Mouse (Mus musculus): ENCODE results near the gene Fcgbp. TPM values are rescaled to one million over a fixed set of nuclear protein-coding genes. Genes with fewer than 3 reads are reported as not detected.
"Not testable (repeated sequence)": the region's sequence is repeated elsewhere in the genome, so short reads cannot be mapped to it uniquely, and the experiment has no call there.

The Fcgbp gene
- polyA plus RNA-seq, 1 experiment = 0.04 TPM

DNA sequence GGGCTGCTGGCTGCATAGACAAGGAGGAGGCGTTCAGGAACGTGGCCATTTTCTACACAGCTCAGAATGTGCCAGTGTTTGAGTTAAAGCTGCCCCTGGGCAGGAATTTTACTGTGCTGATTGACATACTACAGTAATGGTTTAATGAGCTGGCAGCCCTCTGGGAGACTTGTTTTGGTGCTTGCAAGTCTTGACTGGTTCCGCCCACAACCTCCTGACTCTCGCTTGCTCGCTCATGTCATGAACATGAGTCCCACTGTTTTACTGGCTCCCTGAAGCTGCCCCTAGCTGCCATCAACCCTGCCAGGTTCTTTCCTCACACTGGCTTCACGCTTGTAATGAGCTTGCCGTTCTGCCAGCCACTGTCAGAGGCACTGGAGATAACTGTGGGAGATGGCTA lies 13.2 kb downstream of the Fcgbp start:
- TF ChIP-seq FLI1 (IDR thresholded peaks at IDR 0.05; ENCODE audit: low read length) (no peak), GATA1 (IDR thresholded peaks at IDR 0.05; ENCODE audit: borderline replicate concordance, low read length) (no peak)
- H3K4me3 ChIP-seq (replicated peaks) = no peak overlapping the region
- no peaks in the 10 kb centered on the region for H3K36me3 ChIP-seq (replicated peaks; ENCODE audit: low read length)
- H3K27me3 ChIP-seq (replicated peaks) = peaks cover 4% of the 10 kb centered on the region
- no peaks in the 10 kb centered on the region for H3K4me1 ChIP-seq
- H3K9me3 ChIP-seq = peaks cover 30% of the 10 kb centered on the region

DNA sequence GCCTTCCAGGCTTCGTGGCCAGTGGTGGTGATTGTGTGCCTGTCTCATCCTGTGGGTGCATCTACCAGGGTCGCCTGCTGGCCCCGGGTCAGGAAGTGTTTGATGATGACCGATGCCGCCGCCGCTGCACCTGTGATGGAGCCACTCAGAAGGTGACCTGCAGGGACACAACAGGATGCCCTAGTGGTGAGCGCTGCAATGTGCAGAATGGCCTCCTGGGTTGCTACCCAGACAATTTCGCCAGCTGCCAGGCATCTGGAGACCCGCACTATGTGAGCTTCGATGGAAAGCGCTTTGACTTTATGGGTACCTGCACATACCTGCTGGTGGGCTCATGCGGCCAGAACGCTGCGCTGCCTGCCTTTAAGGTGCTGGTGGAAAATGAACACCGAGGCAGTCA lies 15.2 kb downstream of the Fcgbp start:
- H3K9me3 ChIP-seq = peaks cover 30% of the 10 kb centered on the region
- no peaks in the 10 kb centered on the region for H3K4me1 ChIP-seq
- TF ChIP-seq FLI1 (IDR thresholded peaks at IDR 0.05; ENCODE audit: low read length) (no peak), GATA1 (IDR thresholded peaks at IDR 0.05; ENCODE audit: borderline replicate concordance, low read length) (no peak)
- no peaks in the 10 kb centered on the region for H3K36me3 ChIP-seq (replicated peaks; ENCODE audit: low read length)
- no peak overlapping the region for H3K4me3 ChIP-seq (replicated peaks)
- H3K27me3 ChIP-seq (replicated peaks) = peaks cover 7% of the 10 kb centered on the region

DNA sequence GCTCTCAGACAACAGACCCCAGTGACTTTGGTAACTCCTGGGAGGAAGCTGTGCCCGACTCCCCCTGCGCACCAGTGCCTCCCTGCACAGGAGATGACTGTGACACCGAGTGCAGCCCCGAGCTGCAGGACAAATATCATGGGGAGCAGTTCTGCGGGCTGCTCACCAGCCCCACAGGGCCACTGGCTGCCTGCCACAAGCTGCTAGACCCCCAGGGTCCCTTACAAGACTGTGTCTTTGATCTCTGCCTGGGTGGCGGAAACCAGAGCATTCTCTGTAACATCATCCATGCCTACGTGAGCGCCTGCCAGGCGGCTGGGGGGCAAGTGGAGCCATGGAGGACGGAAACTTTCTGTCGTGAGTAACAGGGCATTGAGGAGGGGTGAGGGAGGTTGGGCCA lies 22.5 kb downstream of the Fcgbp start:
- Histone ChIP-seq H3K4me3 (replicated peaks) (no peak overlapping the region), H3K4me1 (no peaks in the 10 kb centered on the region), H3K27me3 (replicated peaks) (peaks cover 5% of the 10 kb centered on the region), H3K9me3 (peaks cover 6% of the 10 kb centered on the region), H3K36me3 (replicated peaks; ENCODE audit: low read length) (no peaks in the 10 kb centered on the region)
- TF ChIP-seq FLI1 (IDR thresholded peaks at IDR 0.05; ENCODE audit: low read length) = no peak
- no peak for TF ChIP-seq GATA1 (IDR thresholded peaks at IDR 0.05; ENCODE audit: borderline replicate concordance, low read length)

DNA sequence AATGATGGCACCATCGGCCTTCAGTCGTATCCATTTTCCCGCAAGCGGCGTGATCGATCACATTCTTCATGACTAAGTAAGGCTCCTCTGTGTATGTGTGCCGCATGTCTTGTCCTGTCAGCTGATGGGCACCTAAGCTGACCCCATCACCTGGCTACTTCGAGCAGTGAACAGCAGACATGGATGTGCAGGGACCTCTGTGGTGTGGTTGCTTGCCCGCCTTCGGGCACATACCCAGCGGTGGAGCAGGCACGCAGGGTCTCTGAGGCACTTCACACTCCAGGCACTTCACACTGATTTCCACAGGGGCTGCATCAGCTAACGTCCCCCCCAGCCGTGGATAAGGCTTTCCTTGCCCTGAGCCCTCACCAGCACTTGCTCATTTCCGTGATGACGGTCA lies 28.1 kb downstream of the Fcgbp start:
- peaks cover 24% of the 10 kb centered on the region for H3K9me3 ChIP-seq
- no peaks in the 10 kb centered on the region for H3K4me1 ChIP-seq
- peaks cover 14% of the 10 kb centered on the region for H3K27me3 ChIP-seq (replicated peaks)
- no peaks in the 10 kb centered on the region for H3K36me3 ChIP-seq (replicated peaks; ENCODE audit: low read length)
- TF ChIP-seq GATA1 (IDR thresholded peaks at IDR 0.05; ENCODE audit: borderline replicate concordance, low read length) (no peak), FLI1 (IDR thresholded peaks at IDR 0.05; ENCODE audit: low read length) (no peak)
- peak overlapping the region; percentile 9 for H3K4me3 ChIP-seq (replicated peaks)

DNA sequence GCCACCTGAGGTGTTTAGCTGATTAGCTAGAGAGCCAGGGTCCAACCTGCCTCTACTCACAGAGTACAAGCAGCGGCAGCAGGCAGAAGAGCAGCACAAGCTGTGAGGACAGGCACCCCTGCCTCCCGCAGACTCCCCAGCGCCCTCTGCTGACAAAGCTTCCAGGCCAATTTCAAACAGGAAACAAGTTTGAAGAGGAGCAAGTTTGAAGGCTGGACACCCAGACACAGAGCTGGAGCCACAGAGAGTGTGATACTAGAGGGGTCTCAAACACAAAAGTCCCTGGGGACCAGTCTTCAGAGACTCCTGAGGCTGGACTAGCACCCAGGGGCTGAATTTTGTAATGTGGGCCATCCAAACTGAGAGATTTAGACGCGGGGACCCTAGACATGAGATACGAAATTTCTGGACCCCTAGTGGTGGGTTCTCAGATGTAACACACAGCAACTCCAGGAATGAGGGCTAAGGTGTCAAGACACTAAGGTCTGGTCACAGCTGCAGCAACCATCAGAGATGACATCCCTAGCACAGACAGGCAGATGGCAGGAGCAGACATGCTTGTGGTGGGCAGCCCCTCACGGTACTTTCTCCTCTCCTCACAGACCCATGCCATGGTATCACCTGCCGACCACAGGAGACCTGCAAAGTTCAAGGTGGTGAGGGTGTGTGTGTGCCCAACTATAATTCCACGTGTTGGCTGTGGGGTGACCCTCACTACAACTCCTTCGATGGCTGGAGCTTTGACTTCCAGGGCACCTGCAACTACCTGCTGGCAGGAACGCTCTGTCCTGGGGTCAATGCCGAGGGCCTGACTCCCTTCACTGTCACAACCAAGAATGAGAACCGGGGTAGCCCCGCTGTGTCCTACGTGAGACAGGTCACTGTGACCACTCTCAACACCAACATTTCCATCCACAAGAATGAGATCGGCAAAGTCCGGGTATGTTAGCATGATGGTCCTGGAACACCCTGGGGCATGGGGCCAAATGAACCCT lies 29.9 kb downstream of the Fcgbp start:
- Histone ChIP-seq H3K9me3 (peaks cover 22% of the 10 kb centered on the region), H3K4me1 (peaks cover 5% of the 10 kb centered on the region), H3K27me3 (replicated peaks) (peaks cover 23% of the 10 kb centered on the region), H3K36me3 (replicated peaks; ENCODE audit: low read length) (no peaks in the 10 kb centered on the region), H3K4me3 (replicated peaks) (no peak overlapping the region)
- TF ChIP-seq GATA1 (IDR thresholded peaks at IDR 0.05; ENCODE audit: borderline replicate concordance, low read length) (no peak), FLI1 (IDR thresholded peaks at IDR 0.05; ENCODE audit: low read length) (no peak)

DNA sequence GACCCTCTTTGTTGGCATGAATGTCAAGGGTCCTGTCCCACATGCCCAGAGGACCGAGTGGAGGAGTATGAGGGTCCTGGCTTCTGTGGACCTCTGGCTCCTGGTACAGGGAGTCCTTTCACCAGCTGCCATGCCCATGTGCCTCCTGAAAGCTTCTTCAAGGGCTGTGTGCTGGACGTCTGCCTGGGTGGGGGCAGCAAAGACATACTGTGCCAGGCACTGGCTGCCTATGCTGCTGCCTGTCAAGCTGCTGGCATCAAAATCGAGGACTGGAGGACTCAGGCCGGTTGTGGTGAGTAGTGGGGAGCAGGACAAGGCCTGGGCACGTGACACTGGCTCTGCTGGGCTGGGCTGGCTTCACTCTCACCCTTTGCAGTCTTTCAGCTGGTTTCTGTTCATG lies 31.9 kb downstream of the Fcgbp start:
- H3K4me3 ChIP-seq (replicated peaks); H3K36me3 ChIP-seq (replicated peaks; ENCODE audit: low read length); H3K4me1 ChIP-seq: not testable (repeated sequence)
- Histone ChIP-seq H3K27me3 (replicated peaks) (peaks cover 24% of the 10 kb centered on the region), H3K9me3 (peaks cover 20% of the 10 kb centered on the region)

DNA sequence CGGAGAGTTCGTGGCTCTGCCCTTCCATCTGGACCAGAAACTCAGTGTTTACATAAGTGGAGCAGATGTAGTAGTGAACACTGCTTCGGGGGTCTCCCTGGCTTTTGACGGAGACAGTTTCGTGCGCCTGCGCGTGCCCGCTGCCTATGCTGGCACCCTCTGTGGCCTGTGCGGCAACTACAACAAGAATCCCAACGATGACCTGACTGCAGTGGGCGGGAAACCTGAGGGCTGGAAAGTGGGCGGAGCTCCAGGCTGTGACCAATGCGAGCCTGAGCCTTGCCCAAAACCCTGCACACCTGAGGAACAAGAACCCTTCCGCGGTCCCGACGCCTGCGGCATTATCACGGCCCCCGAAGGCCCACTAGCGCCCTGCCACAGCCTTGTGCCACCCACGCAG lies 33.6 kb downstream of the Fcgbp start:
- TF ChIP-seq FLI1 (IDR thresholded peaks at IDR 0.05; ENCODE audit: low read length) = no peak
- no peak for TF ChIP-seq GATA1 (IDR thresholded peaks at IDR 0.05; ENCODE audit: borderline replicate concordance, low read length)
- H3K4me3 ChIP-seq (replicated peaks) = peak overlapping the region; percentile 50
- H3K36me3 ChIP-seq (replicated peaks; ENCODE audit: low read length) = no peaks in the 10 kb centered on the region
- H3K4me1 ChIP-seq = peaks cover 5% of the 10 kb centered on the region
- peaks cover 7% of the 10 kb centered on the region for H3K9me3 ChIP-seq
- H3K27me3 ChIP-seq (replicated peaks) = peaks cover 23% of the 10 kb centered on the region

DNA sequence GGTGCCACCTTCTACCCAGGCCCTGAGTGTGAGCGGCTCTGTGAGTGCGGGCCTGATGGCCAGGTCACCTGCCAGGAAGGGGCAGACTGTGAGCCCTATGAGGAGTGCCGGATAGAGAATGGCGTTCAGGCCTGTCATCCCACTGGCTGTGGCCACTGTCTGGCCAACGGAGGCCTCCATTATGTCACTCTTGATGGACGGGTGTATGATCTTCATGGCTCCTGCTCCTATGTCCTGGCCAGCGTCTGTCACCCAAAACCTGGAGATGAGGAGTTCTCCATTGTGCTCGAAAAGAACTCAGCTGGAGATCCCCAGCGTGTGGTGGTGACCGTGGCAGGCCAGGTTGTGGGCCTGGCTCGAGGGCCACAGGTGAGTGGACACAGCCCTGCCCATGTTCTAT lies 35.2 kb downstream of the Fcgbp start:
- no peak for TF ChIP-seq GATA1 (IDR thresholded peaks at IDR 0.05; ENCODE audit: borderline replicate concordance, low read length)
- TF ChIP-seq FLI1 (IDR thresholded peaks at IDR 0.05; ENCODE audit: low read length) = no peak
- Histone ChIP-seq H3K4me3 (replicated peaks) (no peak overlapping the region), H3K36me3 (replicated peaks; ENCODE audit: low read length) (no peaks in the 10 kb centered on the region), H3K9me3 (no peaks in the 10 kb centered on the region), H3K27me3 (replicated peaks) (peaks cover 23% of the 10 kb centered on the region), H3K4me1 (peaks cover 5% of the 10 kb centered on the region)

DNA sequence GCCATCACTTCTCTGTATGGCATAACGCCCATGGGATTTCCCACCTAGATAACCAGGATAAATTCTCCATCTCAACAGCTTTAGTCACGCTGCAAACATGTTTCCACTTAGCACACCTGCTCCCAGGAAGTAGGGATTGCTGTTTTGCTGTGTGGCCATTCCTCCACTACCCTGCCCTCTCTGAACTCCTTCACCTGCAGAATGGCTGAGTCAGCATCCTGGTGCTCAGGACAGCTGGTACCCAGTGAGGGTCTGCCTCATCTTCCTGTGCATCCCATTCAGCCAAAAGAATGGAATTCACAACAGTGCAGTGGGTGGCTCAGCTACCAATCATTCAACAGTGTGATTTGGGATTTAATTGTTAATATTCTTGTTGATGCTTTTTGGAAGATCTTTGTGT lies 43.6 kb downstream of the Fcgbp start:
- H3K27me3 ChIP-seq (replicated peaks) = peaks cover 3% of the 10 kb centered on the region
- no peaks in the 10 kb centered on the region for H3K9me3 ChIP-seq
- H3K36me3 ChIP-seq (replicated peaks; ENCODE audit: low read length) = no peaks in the 10 kb centered on the region
- H3K4me1 ChIP-seq = no peaks in the 10 kb centered on the region
- H3K4me3 ChIP-seq (replicated peaks) = no peak overlapping the region
- TF ChIP-seq GATA1 (IDR thresholded peaks at IDR 0.05; ENCODE audit: borderline replicate concordance, low read length) = no peak
- no peak for TF ChIP-seq FLI1 (IDR thresholded peaks at IDR 0.05; ENCODE audit: low read length)

DNA sequence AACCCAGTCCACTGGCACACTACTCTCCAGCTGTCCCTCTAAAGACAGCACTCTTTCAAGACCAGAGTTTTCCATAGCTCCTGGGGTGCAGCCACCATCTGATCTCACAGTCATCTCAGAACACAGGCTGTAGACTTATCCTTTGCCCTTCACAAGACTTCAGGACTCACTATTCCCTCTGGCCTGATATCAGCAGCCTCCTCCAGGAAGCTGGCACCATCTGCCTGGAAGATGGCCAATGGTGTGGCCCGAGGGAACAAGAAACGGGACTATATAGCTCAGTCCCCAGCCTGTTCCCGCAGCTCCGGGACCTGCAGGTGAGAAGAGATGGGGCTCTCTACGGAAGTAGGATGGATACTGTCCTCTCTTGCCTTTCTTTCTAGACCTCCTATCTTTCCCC lies 58.1 kb downstream of the Fcgbp start, which contains the start of gene 9530053A07Rik:
TSS of gene 9530053A07Rik (plus strand) at position 301 of the 400 bp plus-strand sequence.
- H3K4me1 ChIP-seq = no peaks in the 10 kb centered on the region
- no peak within 1 kb of the TSS for H3K4me3 ChIP-seq (replicated peaks)
- no peaks in the 10 kb centered on the region for H3K36me3 ChIP-seq (replicated peaks; ENCODE audit: low read length)
- no peaks in the 10 kb centered on the region; the same call in 1 of the 2 replicates for H3K9me3 ChIP-seq
- TF ChIP-seq GATA1 (IDR thresholded peaks at IDR 0.05; ENCODE audit: borderline replicate concordance, low read length) (no peak), FLI1 (IDR thresholded peaks at IDR 0.05; ENCODE audit: low read length) (no peak)
- H3K27me3 ChIP-seq (replicated peaks) = peaks cover 3% of the 10 kb centered on the region
